11 mouse cellular contexts compared by ENCODE assay signal in genomic region chr13:34255297-34255696, GRCm38 (mm10).
DNase-seq lines count a peak whose midpoint lies in the region; ATAC-seq lines count a peak whose summit lies in the region.
"Had no signal": no experiment of that assay in that cellular context is flagged by ENCODE, and none has a peak within 500 bp of the region (broad histone marks: within the 10 kb centered on the region; RNA-seq: fewer than 3 reads in every experiment).

No protein-coding gene starts in this region.

- H3K36me3 ChIP-seq in forebrain, embryonic 10.5 days (replicated peaks): peaks cover 27% of the 10 kb centered on the region
- H3K36me3 ChIP-seq in forebrain, embryonic 12.5 days (replicated peaks): peaks cover 15% of the 10 kb centered on the region
- peaks cover 61% of the 10 kb centered on the region for H3K36me3 ChIP-seq in liver, embryonic 12.5 days
- no peaks in the 10 kb centered on the region for H3K36me3 ChIP-seq in liver, embryonic 11.5 days (ENCODE audit: control insufficient read depth, insufficient read depth, low read length)
- H3K36me3 ChIP-seq in liver, embryonic 15.5 days (replicated peaks): peaks cover 56% of the 10 kb centered on the region
- H3K36me3 ChIP-seq in stomach, embryonic 16.5 days (ENCODE audit: control insufficient read depth, insufficient read depth, low read length): no peaks in the 10 kb centered on the region
- H3K36me3 ChIP-seq: hindbrain, embryonic 15.5 days; limb, embryonic 12.5 days had no signal

- H3K9me3 ChIP-seq in forebrain, embryonic 10.5 days: no peaks in the 10 kb centered on the region
- H3K9me3 ChIP-seq in forebrain, embryonic 12.5 days: no peaks in the 10 kb centered on the region
- H3K9me3 ChIP-seq in liver, embryonic 12.5 days (replicated peaks): no peaks in the 10 kb centered on the region
- no peaks in the 10 kb centered on the region for H3K9me3 ChIP-seq in liver, embryonic 11.5 days (ENCODE audit: control insufficient read depth, low read length)
- no peaks in the 10 kb centered on the region for H3K9me3 ChIP-seq in liver, embryonic 15.5 days (replicated peaks)
- H3K9me3 ChIP-seq in stomach, embryonic 16.5 days (replicated peaks; ENCODE audit: control insufficient read depth, low read length): no peaks in the 10 kb centered on the region
- H3K9me3 ChIP-seq: hindbrain, embryonic 15.5 days; limb, embryonic 12.5 days had no signal

- no peak for ATAC-seq in forebrain, embryonic 12.5 days (ENCODE audit: low FRiP score)
- no peak for ATAC-seq in liver, embryonic 12.5 days
- ATAC-seq in liver, embryonic 11.5 days (replicated peaks; ENCODE audit: low FRiP score): no peak
- ATAC-seq in liver, embryonic 15.5 days (ENCODE audit: insufficient read depth): 0 out of 2 replicates have a peak, but pooled peaks have one; percentile 13
- no peak for ATAC-seq in stomach, embryonic 16.5 days (ENCODE audit: insufficient read depth, low FRiP score)
- ATAC-seq in monocyte, adult 5-6 weeks (replicated peaks; ENCODE audit: insufficient number of reproducible peaks, low FRiP score, low TSS enrichment, poor library complexity, severe bottlenecking): no peak
- ATAC-seq: midbrain, embryonic 16.5 days had no signal

- DNase-seq in forebrain, embryonic 10.5 days (ENCODE audit: extremely low spot score, low spot score): no peak
- no peak for DNase-seq in liver, embryonic 11.5 days (ENCODE audit: low spot score)
- DNase-seq in adrenal gland, postnatal 36 days: no peak

- H3K27me3 ChIP-seq in forebrain, embryonic 10.5 days (ENCODE audit: poor library complexity, severe bottlenecking): peaks cover 16% of the 10 kb centered on the region; the same call in 1 of the 2 replicates
- H3K27me3 ChIP-seq in forebrain, embryonic 12.5 days: no peaks in the 10 kb centered on the region
- no peaks in the 10 kb centered on the region for H3K27me3 ChIP-seq in liver, embryonic 12.5 days (replicated peaks)
- no peaks in the 10 kb centered on the region for H3K27me3 ChIP-seq in liver, embryonic 11.5 days (replicated peaks; ENCODE audit: control insufficient read depth, insufficient read depth, low read length)
- no peaks in the 10 kb centered on the region for H3K27me3 ChIP-seq in liver, embryonic 15.5 days
- H3K27me3 ChIP-seq in stomach, embryonic 16.5 days (ENCODE audit: control insufficient read depth, insufficient read depth, low read length): no peaks in the 10 kb centered on the region
- H3K27me3 ChIP-seq: hindbrain, embryonic 15.5 days; limb, embryonic 12.5 days had no signal

- H3K4me3 ChIP-seq in forebrain, embryonic 10.5 days: no peak overlapping the region
- no peak overlapping the region for H3K4me3 ChIP-seq in forebrain, embryonic 12.5 days (replicated peaks)
- H3K4me3 ChIP-seq in liver, embryonic 12.5 days: no peak overlapping the region
- no peak overlapping the region for H3K4me3 ChIP-seq in liver, embryonic 11.5 days (ENCODE audit: low read depth, low read length)
- no peak overlapping the region for H3K4me3 ChIP-seq in liver, embryonic 15.5 days (replicated peaks)
- no peak overlapping the region for H3K4me3 ChIP-seq in stomach, embryonic 16.5 days (replicated peaks; ENCODE audit: low read length)
- H3K4me3 ChIP-seq: hindbrain, embryonic 15.5 days; limb, embryonic 12.5 days had no signal

- H3K4me2 ChIP-seq in forebrain, embryonic 12.5 days: no peak overlapping the region
- H3K4me2 ChIP-seq in liver, embryonic 12.5 days: no peak overlapping the region
- no peak overlapping the region for H3K4me2 ChIP-seq in liver, embryonic 11.5 days
- no peak overlapping the region for H3K4me2 ChIP-seq in liver, embryonic 15.5 days
- H3K4me2 ChIP-seq in stomach, embryonic 16.5 days (ENCODE audit: low read depth, low read length): no peak overlapping the region
- H3K4me2 ChIP-seq: hindbrain, embryonic 15.5 days; limb, embryonic 12.5 days had no signal

- H3K27ac ChIP-seq in forebrain, embryonic 10.5 days: 0 out of 2 replicates have a peak overlapping the region, but pooled peaks have one; percentile 21
- no peak overlapping the region for H3K27ac ChIP-seq in forebrain, embryonic 12.5 days
- peak overlapping the region; percentile 66 for H3K27ac ChIP-seq in liver, embryonic 12.5 days
- no peak overlapping the region for H3K27ac ChIP-seq in liver, embryonic 11.5 days (ENCODE audit: low read depth, low read length)
- H3K27ac ChIP-seq in liver, embryonic 15.5 days (replicated peaks): peak overlapping the region; percentile 65
- peak overlapping the region; percentile 22; the same call in 1 of the 2 replicates for H3K27ac ChIP-seq in stomach, embryonic 16.5 days (ENCODE audit: low read length)
- H3K27ac ChIP-seq: hindbrain, embryonic 15.5 days had no signal

- H3K4me1 ChIP-seq in forebrain, embryonic 10.5 days: peaks cover 39% of the 10 kb centered on the region
- H3K4me1 ChIP-seq in forebrain, embryonic 12.5 days: peaks cover 22% of the 10 kb centered on the region
- peaks cover 72% of the 10 kb centered on the region for H3K4me1 ChIP-seq in liver, embryonic 12.5 days
- H3K4me1 ChIP-seq in liver, embryonic 11.5 days (replicated peaks; ENCODE audit: control insufficient read depth, insufficient read depth, low read length): peaks cover 42% of the 10 kb centered on the region
- peaks cover 63% of the 10 kb centered on the region for H3K4me1 ChIP-seq in liver, embryonic 15.5 days (replicated peaks)
- H3K4me1 ChIP-seq in stomach, embryonic 16.5 days (ENCODE audit: control insufficient read depth, insufficient read depth, low read length): peaks cover 14% of the 10 kb centered on the region; the same call in 1 of the 2 replicates

- no peak overlapping the region for H3K9ac ChIP-seq in forebrain, embryonic 12.5 days
- H3K9ac ChIP-seq in liver, embryonic 12.5 days: no peak overlapping the region
- no peak overlapping the region for H3K9ac ChIP-seq in liver, embryonic 11.5 days (ENCODE audit: low read depth, low read length)
- no peak overlapping the region for H3K9ac ChIP-seq in liver, embryonic 15.5 days
- H3K9ac ChIP-seq in stomach, embryonic 16.5 days (ENCODE audit: low read length): no peak overlapping the region
- H3K9ac ChIP-seq: hindbrain, embryonic 15.5 days; limb, embryonic 12.5 days had no signal

- 88% methylated on average over 3 of the region's 3 CpGs for WGBS in forebrain, embryonic 10.5 days
- 67% methylated on average over 3 of the region's 3 CpGs for WGBS in forebrain, embryonic 12.5 days
- WGBS in liver, embryonic 12.5 days (ENCODE audit: insufficient replicate concordance): 35% methylated on average over 3 of the region's 3 CpGs
- 52% methylated on average over 3 of the region's 3 CpGs for WGBS in liver, embryonic 11.5 days
- WGBS in liver, embryonic 15.5 days (ENCODE audit: insufficient replicate concordance): 29% methylated on average over 3 of the region's 3 CpGs
- WGBS in stomach, embryonic 16.5 days: 44% methylated on average over 3 of the region's 3 CpGs

Comparison
In these comparisons a context has a peak if more than half of its experiments do, and no peak if none do; other contexts are left out.
1. H3K27ac ChIP-seq: peak in forebrain, embryonic 10.5 days (single experiment), liver, embryonic 12.5 days (single experiment), liver, embryonic 15.5 days (single experiment) and stomach, embryonic 16.5 days (single experiment); none in forebrain, embryonic 12.5 days (single experiment) and liver, embryonic 11.5 days (single experiment).